ENCODE assay signal across 25 mouse cellular contexts in the genomic region with DNA sequence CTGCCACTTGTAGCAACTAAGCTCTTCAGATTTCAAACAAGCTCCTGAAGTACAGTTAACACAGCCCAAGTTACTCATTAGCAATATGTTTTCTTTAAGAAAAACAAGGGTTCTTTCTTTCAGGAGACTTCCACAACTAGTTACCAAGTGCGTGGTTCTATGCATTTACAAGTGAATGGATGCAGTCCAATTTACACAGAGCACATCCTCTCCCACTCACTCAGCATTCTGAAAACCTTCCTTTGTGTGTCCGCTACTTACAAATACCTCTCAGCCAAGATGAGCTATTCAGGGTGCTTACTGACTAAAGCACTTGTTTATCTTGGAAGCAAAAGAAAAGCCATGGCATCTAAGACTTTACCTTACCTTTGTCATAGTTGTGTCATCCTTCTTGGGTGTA. TPM values are rescaled to one million over a fixed set of nuclear protein-coding genes. Genes with fewer than 3 reads are reported as not detected.
DNase-seq lines count a peak whose midpoint lies in the region; ATAC-seq and TF ChIP-seq lines count a peak whose summit lies in the region.
"Had no signal": no experiment of that assay in that cellular context is flagged by ENCODE, and none has a peak within 500 bp of the region (broad histone marks: within the 10 kb centered on the region; RNA-seq: fewer than 3 reads in every experiment).

No protein-coding gene starts in this region.

- no peak for DNase-seq in forebrain, embryonic 10.5 days (ENCODE audit: extremely low spot score, low spot score)
- peak; percentile 3 for DNase-seq in lung, embryonic 14.5 days
- no peak for DNase-seq in lung, postnatal 14 days
- DNase-seq in R1 (ENCODE audit: low read depth, low spot score), result peak; percentile 82
- DNase-seq in fat pad, adult 2 months (ENCODE audit: extremely low read depth, low read depth, low spot score), result peak; percentile 31
- DNase-seq in adrenal gland, postnatal 10 days, result no peak
- DNase-seq: adrenal gland, postnatal 14 days; cerebellum, adult 11 months; cerebellum, adult 9-11 months; gastrocnemius, postnatal 25 days; heart, adult 2 months; kidney, adult 2 months; layer of hippocampus, adult 9-11 months; right cerebral cortex, postnatal 25 days; spleen, adult 18-20 months had no signal

- no peak overlapping the region for H3K4me2 ChIP-seq in forebrain, embryonic 12.5 days
- no peak overlapping the region for H3K4me2 ChIP-seq in lung, embryonic 14.5 days
- H3K4me2 ChIP-seq: embryonic facial prominence, embryonic 13.5 days; heart, embryonic 13.5 days; hindbrain, embryonic 13.5 days; limb, embryonic 13.5 days; lung, embryonic 15.5 days; midbrain, embryonic 12.5 days had no signal

- H3K36me3 ChIP-seq in forebrain, embryonic 12.5 days (replicated peaks), result no peaks in the 10 kb centered on the region
- H3K36me3 ChIP-seq in forebrain, embryonic 10.5 days (replicated peaks), result no peaks in the 10 kb centered on the region
- no peaks in the 10 kb centered on the region for H3K36me3 ChIP-seq in lung, embryonic 14.5 days (ENCODE audit: insufficient read depth)
- H3K36me3 ChIP-seq: embryonic facial prominence, embryonic 13.5 days; heart, embryonic 13.5 days; hindbrain, embryonic 13.5 days; limb, embryonic 13.5 days; lung, embryonic 15.5 days; midbrain, embryonic 12.5 days had no signal

- no peak overlapping the region for H3K27ac ChIP-seq in forebrain, embryonic 12.5 days
- no peak overlapping the region for H3K27ac ChIP-seq in forebrain, embryonic 10.5 days
- H3K27ac ChIP-seq in lung, embryonic 14.5 days (ENCODE audit: low read depth), result no peak overlapping the region
- H3K27ac ChIP-seq: embryonic facial prominence, embryonic 13.5 days; heart, adult 2 months; heart, embryonic 13.5 days; hindbrain, embryonic 13.5 days; kidney, postnatal 0 days; limb, embryonic 13.5 days; liver, embryonic 14.5 days; lung, embryonic 15.5 days; midbrain, embryonic 12.5 days had no signal

- H3K27me3 ChIP-seq in forebrain, embryonic 12.5 days, result no peaks in the 10 kb centered on the region
- no peaks in the 10 kb centered on the region for H3K27me3 ChIP-seq in forebrain, embryonic 10.5 days (ENCODE audit: poor library complexity, severe bottlenecking)
- no peaks in the 10 kb centered on the region for H3K27me3 ChIP-seq in lung, embryonic 14.5 days (ENCODE audit: insufficient read depth, low read length)
- H3K27me3 ChIP-seq: embryonic facial prominence, embryonic 13.5 days; heart, embryonic 13.5 days; hindbrain, embryonic 13.5 days; limb, embryonic 13.5 days; lung, embryonic 15.5 days had no signal

- no peaks in the 10 kb centered on the region for H3K9me3 ChIP-seq in forebrain, embryonic 12.5 days
- H3K9me3 ChIP-seq in forebrain, embryonic 10.5 days, result no peaks in the 10 kb centered on the region
- H3K9me3 ChIP-seq in lung, embryonic 14.5 days (ENCODE audit: low read depth, low read length), result no peaks in the 10 kb centered on the region
- H3K9me3 ChIP-seq: embryonic facial prominence, embryonic 13.5 days; G1E; heart, embryonic 13.5 days; hindbrain, embryonic 13.5 days; limb, embryonic 13.5 days; lung, embryonic 15.5 days; midbrain, embryonic 12.5 days had no signal

- no peak for TF ChIP-seq CTCF in lung, embryonic 14.5 days (IDR thresholded peaks at IDR 0.05; ENCODE audit: low read depth)

- no peak overlapping the region for H3K9ac ChIP-seq in forebrain, embryonic 12.5 days
- H3K9ac ChIP-seq in lung, embryonic 14.5 days, result no peak overlapping the region
- H3K9ac ChIP-seq: embryonic facial prominence, embryonic 13.5 days; heart, embryonic 13.5 days; hindbrain, embryonic 13.5 days; limb, embryonic 13.5 days; liver, embryonic 14.5 days; lung, embryonic 15.5 days; midbrain, embryonic 12.5 days had no signal

- 20% methylated on average over 2 of the region's 2 CpGs for WGBS in forebrain, embryonic 12.5 days
- 33% methylated on average over 2 of the region's 2 CpGs for WGBS in forebrain, embryonic 10.5 days
- WGBS in lung, embryonic 14.5 days, result 56% methylated on average over 2 of the region's 2 CpGs

- peaks cover 19% of the 10 kb centered on the region for H3K4me1 ChIP-seq in forebrain, embryonic 12.5 days
- H3K4me1 ChIP-seq in forebrain, embryonic 10.5 days, result peaks cover 37% of the 10 kb centered on the region
- H3K4me1 ChIP-seq in lung, embryonic 14.5 days (ENCODE audit: insufficient read depth), result no peaks in the 10 kb centered on the region
- H3K4me1 ChIP-seq: embryonic facial prominence, embryonic 13.5 days; heart, embryonic 13.5 days; limb, embryonic 13.5 days; lung, embryonic 15.5 days had no signal

- no peak overlapping the region for H3K4me3 ChIP-seq in forebrain, embryonic 12.5 days (replicated peaks)
- H3K4me3 ChIP-seq in forebrain, embryonic 10.5 days, result no peak overlapping the region
- H3K4me3 ChIP-seq in lung, embryonic 14.5 days (ENCODE audit: low read depth, low read length), result no peak overlapping the region
- H3K4me3 ChIP-seq: embryonic facial prominence, embryonic 13.5 days; heart, adult 2 months; heart, embryonic 13.5 days; hindbrain, embryonic 13.5 days; limb, embryonic 13.5 days; lung, embryonic 15.5 days; midbrain, embryonic 12.5 days had no signal

- peak; percentile 42; the same call in 1 of the 2 replicates for ATAC-seq in forebrain, embryonic 12.5 days (ENCODE audit: low FRiP score)
- ATAC-seq in lung, embryonic 14.5 days (ENCODE audit: insufficient read depth), result no peak

RNA-seq across cellular contexts. Expression of a gene that starts 58.1 kb away (rescaled TPM):
- 9.2 and 9.4 TPM in 2 replicates for polyA plus RNA-seq in forebrain, embryonic 12.5 days (2016; fragmentation: Nextera tagmentation; extraction: Ambion mirVana)
- 4.8 and 6.3 TPM in 2 replicates for polyA plus RNA-seq in forebrain, embryonic 10.5 days (2016; fragmentation: Nextera tagmentation; extraction: Ambion mirVana)
- polyA plus RNA-seq in lung, embryonic 14.5 days (2014; fragmentation: Nextera tagmentation; extraction: Ambion mirVana), result 3.9 TPM in 2 replicates
- total RNA-seq in adrenal gland, postnatal 10 days (2021), result 1 to 10 TPM; 2.3 to 5.9 TPM

Comparison
In these comparisons a context has a peak if more than half of its experiments do, and no peak if none do; other contexts are left out.
1. DNase-seq: peak in lung, embryonic 14.5 days (single experiment), R1 (single experiment) and fat pad, adult 2 months (single experiment); none in forebrain, embryonic 10.5 days (single experiment), lung, postnatal 14 days (single experiment) and adrenal gland, postnatal 10 days (single experiment).